Mouse (Mus musculus) macrophage (primary cell): ENCODE measurements around the gene Gm5136. TPM values are rescaled to one million over a fixed set of nuclear protein-coding genes. Genes with fewer than 3 reads are reported as not detected.

ENCODE experiments used
- H3K27ac ChIP-seq: fragments of 350-480 bp; formaldehyde crosslinking; 2 replicates; pipeline ENCODE4 v1.9.0; 2021
- H3K36me3 ChIP-seq: fragments of 350-480 bp; formaldehyde crosslinking; 2 replicates; pipeline ENCODE4 v1.9.0; 2021; ENCODE audit errors: inconsistent target
- H3K4me3 ChIP-seq: fragments of 350-480 bp; formaldehyde crosslinking; 2 replicates; pipeline ENCODE4 v1.9.0; 2021; ENCODE audit errors: inconsistent target
- H3K79me2 ChIP-seq: fragments of 350-480 bp; formaldehyde crosslinking; 2 replicates; pipeline ENCODE4 v1.9.0; 2021; ENCODE audit errors: inconsistent target
- WGBS: methylation state at CpG from one replicate; pipeline ENCODE4 v1.1.7; 2026; ENCODE audit warnings: inconsistent platforms; ENCODE audit not compliant: missing documents; 5-methylcytosine and 5-hydroxymethylcytosine counted together
- polyA plus RNA-seq: library from polyadenylated mRNA; stranded (reverse); fragments of 250-400 nt; gene quantifications from 3 replicates; pipeline ENCODE4 v1.2.4, GENCODE M21; 2018; ENCODE audit warnings: inconsistent platforms
- total RNA-seq, 78 experiments: library from RNA; depleted of rRNA; stranded (reverse); fragments of 250-400 nt; gene quantifications; 1 replicate in 9 of 78; 2 replicates in 24 of 78; 3 replicates in 43 of 78; 4 replicates in 2 of 78; pipeline ENCODE4 v1.2.4; 2018; ENCODE audit warnings: inconsistent platforms in 56 of 78

The Gm5136 gene
- total RNA-seq (2018; cell fraction: chromatin; rRNA removed) = not detected
- total RNA-seq (2018; cell fraction: cytosol; rRNA removed) = not detected
- not detected for total RNA-seq (2018; cell fraction: nucleus; rRNA removed)
- polyA plus RNA-seq = not detected in 3 replicates

DNA sequence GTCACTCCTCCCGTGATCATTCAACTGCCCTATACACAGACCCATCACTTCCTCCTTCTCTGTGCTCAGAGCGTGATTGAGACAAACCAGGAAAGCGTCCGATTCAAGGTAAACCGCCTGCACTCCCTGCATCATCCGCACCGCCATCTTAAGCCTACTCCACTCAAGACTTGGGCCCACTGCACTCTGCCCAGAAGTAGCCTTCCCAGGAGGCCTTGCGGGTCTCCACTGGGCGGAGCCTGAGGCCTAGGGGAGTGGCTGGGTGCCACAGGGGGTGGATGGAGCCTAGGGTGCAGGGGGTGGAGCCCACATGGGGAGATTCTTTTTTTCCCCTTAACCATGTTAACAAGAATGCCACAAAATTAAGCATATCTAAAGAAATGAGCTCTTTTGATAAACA lies at the start of gene Gm5136:
Gm5136 (minus strand) TSS at position 215 of the 400 bp plus-strand sequence.
- Histone ChIP-seq H3K36me3 (no peaks in the 10 kb centered on the region), H3K4me3 (no peak within 1 kb of the TSS), H3K79me2 (no peaks in the 10 kb centered on the region), H3K27ac (no peak within 1 kb of the TSS)
- 92% methylated on average over 9 of the region's 9 CpGs for WGBS

DNA sequence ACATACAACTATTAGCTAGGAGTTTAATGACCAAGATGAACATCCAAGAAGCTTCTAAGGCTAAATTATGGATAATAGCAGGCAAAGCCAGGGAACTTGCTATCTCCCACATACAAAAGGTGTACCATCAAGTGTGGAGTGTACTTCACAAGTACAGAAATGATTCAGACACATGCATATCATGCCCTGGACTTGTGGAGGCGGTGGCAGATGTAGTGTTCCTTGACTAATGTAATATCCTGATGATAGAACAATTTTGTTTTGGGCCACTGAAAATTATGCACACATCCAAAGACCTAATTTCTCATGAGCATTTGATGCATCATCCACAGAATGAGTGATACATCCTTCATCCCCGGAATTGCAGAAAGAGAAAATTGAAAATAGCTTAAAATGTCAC lies 43.8 kb upstream of the Gm5136 start:
- H3K4me3 ChIP-seq = no peak overlapping the region
- H3K27ac ChIP-seq = no peak overlapping the region
- no peaks in the 10 kb centered on the region for H3K79me2 ChIP-seq
- H3K36me3 ChIP-seq = no peaks in the 10 kb centered on the region
- WGBS = 78% methylated on average over 2 of the region's 2 CpGs

GRCm38 (mm10) chr10:108733982-108734381 lies 34.0 kb upstream of the Gm5136 start:
- no peak overlapping the region for H3K4me3 ChIP-seq
- H3K79me2 ChIP-seq = no peaks in the 10 kb centered on the region
- 60% methylated on average over 2 of the region's 2 CpGs for WGBS
- no peak overlapping the region for H3K27ac ChIP-seq
- no peaks in the 10 kb centered on the region for H3K36me3 ChIP-seq

- no peaks in the 10 kb centered on the region for H3K79me2 ChIP-seq
- no peak overlapping the region for H3K27ac ChIP-seq
- no peaks in the 10 kb centered on the region for H3K36me3 ChIP-seq
- H3K4me3 ChIP-seq = no peak overlapping the region
- WGBS = 79% methylated on average over 6 of the region's 8 CpGs
Observed at GRCm38 (mm10) chr10:108728961-108729360, 29.0 kb upstream of the Gm5136 start.

GRCm38 (mm10) chr10:108726391-108726790 lies 26.4 kb upstream of the Gm5136 start:
- Histone ChIP-seq H3K79me2 (no peaks in the 10 kb centered on the region), H3K36me3 (no peaks in the 10 kb centered on the region), H3K27ac (no peak overlapping the region), H3K4me3 (no peak overlapping the region)
- 82% methylated on average over 4 of the region's 4 CpGs for WGBS

DNA sequence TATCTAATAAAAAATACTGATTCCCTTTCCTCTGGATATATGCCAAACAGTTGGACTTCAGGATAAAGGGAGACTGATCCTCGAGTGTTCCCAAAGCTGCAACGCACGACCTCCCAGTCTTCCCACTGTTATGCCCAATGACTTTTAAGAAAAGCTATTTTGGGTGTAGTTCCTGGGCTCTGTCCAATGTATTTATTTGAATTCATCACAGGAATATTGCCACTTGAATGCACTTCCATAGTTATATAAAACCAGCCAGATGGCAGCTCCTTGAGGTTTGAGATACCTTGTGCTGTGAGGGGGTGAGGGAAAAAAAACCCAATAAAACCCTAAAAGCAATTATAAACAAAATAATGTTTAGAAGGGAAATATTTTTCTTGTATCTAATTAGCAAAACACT lies 24.9 kb upstream of the Gm5136 start:
- Histone ChIP-seq H3K27ac (no peak overlapping the region), H3K36me3 (no peaks in the 10 kb centered on the region), H3K4me3 (no peak overlapping the region), H3K79me2 (no peaks in the 10 kb centered on the region)
- WGBS = 95% methylated on average over 3 of the region's 3 CpGs

DNA sequence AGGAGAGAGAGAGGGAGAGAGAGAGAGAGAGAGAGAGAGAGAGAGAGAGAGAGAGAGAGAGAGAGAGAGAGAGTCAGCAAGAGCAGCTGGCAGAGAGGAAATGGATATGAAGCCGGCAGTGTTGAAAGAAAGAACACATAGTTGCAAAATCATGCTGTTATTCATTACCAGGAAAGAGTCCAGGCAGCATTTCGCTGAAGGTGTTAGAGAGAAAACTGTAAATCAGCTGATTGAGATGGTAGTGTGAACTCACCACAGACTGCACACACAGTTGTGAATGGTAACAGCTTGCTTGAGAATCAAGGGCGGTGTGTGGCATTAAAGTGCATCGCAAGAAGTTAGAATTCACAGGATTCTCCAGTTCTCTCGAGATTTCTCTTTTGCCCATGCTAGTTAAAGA lies 10.6 kb upstream of the Gm5136 start:
- Histone ChIP-seq H3K36me3 (no peaks in the 10 kb centered on the region), H3K27ac (no peak overlapping the region), H3K4me3 (no peak overlapping the region), H3K79me2 (no peaks in the 10 kb centered on the region)
- WGBS = 40% methylated on average over 5 of the region's 5 CpGs

DNA sequence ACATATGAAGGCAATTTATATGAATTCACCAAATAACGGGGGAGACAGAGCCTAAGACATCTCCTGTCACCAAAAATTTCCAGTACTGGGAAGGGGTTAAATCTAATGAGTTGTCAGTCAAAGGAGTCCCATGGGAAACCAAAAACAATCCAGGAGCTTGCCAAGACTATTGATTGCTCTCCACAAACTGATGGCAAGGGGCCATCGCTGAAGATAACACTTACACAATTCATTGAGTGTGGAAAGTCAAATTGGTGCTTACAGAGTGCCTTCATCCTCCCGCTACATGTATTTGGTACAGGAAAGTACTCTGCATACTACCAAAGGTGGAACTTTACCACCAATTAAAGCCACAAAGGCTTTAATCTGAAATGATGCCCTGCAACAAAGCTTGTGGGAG lies 5.7 kb upstream of the Gm5136 start:
- no peaks in the 10 kb centered on the region for H3K79me2 ChIP-seq
- H3K4me3 ChIP-seq = no peak overlapping the region
- no peak overlapping the region for H3K27ac ChIP-seq
- 90% methylated on average over 3 of the region's 3 CpGs for WGBS
- H3K36me3 ChIP-seq = no peaks in the 10 kb centered on the region

DNA sequence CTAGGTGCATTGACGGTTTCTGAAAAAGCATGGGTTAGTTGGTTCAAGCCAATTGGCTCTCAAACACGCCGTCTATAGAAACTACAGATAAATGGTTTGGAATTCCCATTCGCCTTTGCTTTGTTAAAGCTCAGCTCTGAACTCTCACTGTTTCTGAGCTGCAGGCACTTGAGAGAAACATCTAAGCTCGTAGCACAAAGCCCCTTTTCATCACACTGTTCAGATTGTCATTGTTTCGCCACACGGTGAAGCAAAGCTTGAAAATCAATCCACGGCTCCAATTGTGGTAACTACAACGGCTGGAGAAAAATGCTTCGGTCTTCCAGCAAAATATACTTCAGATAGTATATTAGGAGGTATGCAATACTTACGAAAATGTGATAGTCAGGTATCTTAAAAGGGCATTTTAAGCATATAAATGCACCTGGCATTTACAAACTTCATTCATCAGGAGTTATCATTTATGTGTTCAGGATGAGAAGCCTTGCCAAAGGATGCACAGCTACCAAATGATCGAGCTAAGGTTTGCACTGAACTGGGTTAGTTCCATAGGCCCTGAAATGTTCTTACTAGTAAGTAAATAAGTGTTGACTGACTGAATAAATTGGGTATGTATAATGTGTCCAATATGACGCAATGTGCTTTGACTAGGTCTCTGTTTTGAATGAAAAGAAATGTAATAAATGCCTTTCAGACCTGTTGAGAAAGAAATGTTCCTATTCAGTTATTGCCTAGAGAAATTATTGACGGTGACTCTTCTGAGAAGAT lies 1.6 kb upstream of the Gm5136 start:
- 92% methylated on average over 13 of the region's 14 CpGs for WGBS
- no peak overlapping the region for H3K4me3 ChIP-seq
- H3K79me2 ChIP-seq = no peaks in the 10 kb centered on the region
- H3K27ac ChIP-seq = no peak overlapping the region
- H3K36me3 ChIP-seq = no peaks in the 10 kb centered on the region

DNA sequence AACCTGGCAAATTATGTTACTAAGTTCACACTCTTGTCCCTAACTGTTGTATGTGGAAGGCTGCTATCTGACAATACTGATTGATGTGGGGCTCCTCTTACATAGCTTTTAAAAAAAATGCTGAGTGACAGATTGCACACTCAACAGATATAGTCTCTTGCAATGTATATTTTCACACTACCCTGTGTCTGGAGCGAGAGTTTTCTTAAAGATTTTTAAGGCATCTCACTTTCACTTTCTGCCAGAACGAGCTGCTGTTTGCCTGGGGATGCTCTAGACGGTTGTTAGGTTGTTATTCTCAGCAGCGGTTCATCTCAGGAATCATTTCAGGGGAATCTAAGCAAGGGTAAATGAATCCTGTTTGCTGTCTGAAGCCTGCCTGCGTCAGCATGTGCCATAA lies 2.9 kb downstream of the Gm5136 start:
- WGBS = 71% methylated on average over 5 of the region's 5 CpGs
- H3K4me3 ChIP-seq = no peak overlapping the region
- no peaks in the 10 kb centered on the region for H3K79me2 ChIP-seq

DNA sequence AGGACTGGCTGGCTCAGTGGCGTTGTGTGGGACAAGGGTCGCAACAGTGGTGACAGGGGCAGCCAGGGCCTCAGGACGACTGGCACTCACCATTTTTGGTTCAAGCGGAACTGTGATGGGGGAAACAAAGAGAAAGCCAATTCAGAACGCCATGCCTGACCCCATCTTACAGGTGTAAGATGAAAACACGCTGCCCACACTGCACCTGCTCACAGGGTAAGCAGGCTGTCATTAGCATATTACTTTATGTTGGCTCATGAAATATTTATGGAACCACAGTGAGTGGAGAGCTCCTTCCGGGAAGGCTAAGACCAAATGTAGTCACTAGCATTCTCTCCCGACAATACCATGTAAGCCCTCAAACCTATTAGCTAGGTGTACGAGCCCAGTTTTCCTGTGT lies 9.0 kb downstream of the Gm5136 start:
- 77% methylated on average over 9 of the region's 9 CpGs for WGBS
- Histone ChIP-seq H3K36me3 (no peaks in the 10 kb centered on the region), H3K27ac (no peak overlapping the region), H3K79me2 (no peaks in the 10 kb centered on the region), H3K4me3 (no peak overlapping the region)

More for the DNA sequence above, 2.9 kb downstream of the Gm5136 start:
- no peak overlapping the region for H3K27ac ChIP-seq
- H3K36me3 ChIP-seq = no peaks in the 10 kb centered on the region

- Histone ChIP-seq H3K79me2 (no peaks in the 10 kb centered on the region), H3K36me3 (no peaks in the 10 kb centered on the region), H3K4me3 (no peak overlapping the region), H3K27ac (no peak overlapping the region)
- WGBS = 85% methylated on average over 4 of the region's 4 CpGs
Observed at GRCm38 (mm10) chr10:108686696-108687095, 13.3 kb downstream of the Gm5136 start.

GRCm38 (mm10) chr10:108679675-108680390 lies 20.1 kb downstream of the Gm5136 start:
- no peak overlapping the region for H3K4me3 ChIP-seq
- 75% methylated on average over 14 of the region's 14 CpGs for WGBS

GRCm38 (mm10) chr10:108677053-108677452 lies 22.9 kb downstream of the Gm5136 start:
- 95% methylated on average over 8 of the region's 8 CpGs for WGBS
- Histone ChIP-seq H3K36me3 (no peaks in the 10 kb centered on the region), H3K79me2 (no peaks in the 10 kb centered on the region), H3K27ac (no peak overlapping the region), H3K4me3 (no peak overlapping the region)

More at GRCm38 (mm10) chr10:108679675-108680390, 20.1 kb downstream of the Gm5136 start:
- H3K36me3 ChIP-seq = no peaks in the 10 kb centered on the region
- H3K27ac ChIP-seq = no peak overlapping the region
- H3K79me2 ChIP-seq = no peaks in the 10 kb centered on the region

DNA sequence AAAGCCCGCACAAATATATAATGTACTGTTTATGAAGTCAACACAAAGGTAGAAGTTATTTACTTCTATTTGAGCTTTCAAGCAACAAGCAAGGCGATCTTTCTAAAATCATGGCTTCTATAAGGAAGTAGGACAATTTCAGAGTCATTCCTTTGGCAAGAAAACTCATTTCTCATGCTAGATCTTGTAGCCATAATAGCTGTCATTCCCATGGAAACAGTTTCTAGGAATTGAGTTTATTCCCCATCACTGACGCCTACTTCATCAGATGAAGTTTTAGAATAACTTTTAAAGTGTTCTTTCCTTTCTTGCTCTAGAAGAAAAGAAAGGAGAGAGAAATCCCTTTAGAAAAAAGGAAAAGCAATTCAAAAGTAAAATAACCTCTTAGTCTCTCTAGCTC lies 31.0 kb downstream of the Gm5136 start:
- Histone ChIP-seq H3K79me2 (no peaks in the 10 kb centered on the region), H3K4me3 (no peak overlapping the region), H3K27ac (no peak overlapping the region), H3K36me3 (no peaks in the 10 kb centered on the region)
- 93% methylated on average over 3 of the region's 3 CpGs for WGBS
